Mouse (Mus musculus): Measurements from ENCODE around the gene Acot11. TPM values are rescaled to one million over a fixed set of nuclear protein-coding genes. Genes with fewer than 3 reads are reported as not detected.
"Not testable (repeated sequence)": the region's sequence is repeated elsewhere in the genome, so short reads cannot be mapped to it uniquely, and the experiment has no call there.

The Acot11 gene
- total RNA-seq, 2 experiments from 2014 or later: 19.4 to 21.1 TPM

DNA sequence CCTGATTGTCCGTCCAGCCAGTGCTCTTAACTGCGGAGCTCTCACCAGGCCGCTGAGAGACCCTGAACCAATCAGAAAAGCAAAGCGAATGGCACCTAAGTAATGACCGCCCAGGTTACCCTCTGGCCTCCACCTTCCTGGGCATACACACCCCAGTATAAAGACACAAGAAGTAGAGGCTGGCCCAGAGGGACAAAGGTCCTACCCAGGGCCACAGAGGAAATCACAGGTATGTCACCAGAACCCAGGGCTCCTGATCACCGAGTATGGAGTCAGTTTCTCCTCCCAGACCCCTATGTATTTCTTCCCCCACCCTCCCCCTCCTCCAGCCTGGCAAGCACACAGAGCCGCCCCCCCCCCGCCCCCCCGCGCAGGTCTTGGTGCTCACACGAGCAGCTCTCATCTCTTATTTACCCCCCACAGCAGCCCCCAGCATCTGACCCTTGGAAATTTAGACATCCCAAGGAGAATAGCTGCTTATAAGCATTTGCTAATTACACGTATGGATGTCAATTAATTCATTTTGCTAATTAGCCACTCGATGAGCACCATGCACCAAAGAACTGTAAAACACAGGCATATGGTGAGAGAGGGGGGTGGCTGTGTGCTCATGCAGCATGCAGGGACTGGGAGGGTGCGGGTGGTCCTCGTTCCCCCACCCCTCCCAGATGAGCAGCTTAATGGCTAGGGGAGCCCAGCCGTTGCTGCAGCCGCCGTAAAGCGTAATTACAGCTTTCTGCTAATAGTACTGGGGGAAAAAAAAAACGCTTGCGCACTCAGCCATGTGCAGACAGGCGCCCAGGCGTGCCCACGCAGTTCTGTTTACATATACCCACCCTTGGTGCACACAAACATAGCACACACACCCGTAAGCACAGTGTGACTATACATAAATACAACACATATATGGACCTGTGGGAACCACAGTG, 10.9 kb upstream of the Acot11 start:
- peak in 1 of 2 experiments; percentile 45 for DNase-seq (ENCODE audit: low spot score in 2 of 2)

DNA sequence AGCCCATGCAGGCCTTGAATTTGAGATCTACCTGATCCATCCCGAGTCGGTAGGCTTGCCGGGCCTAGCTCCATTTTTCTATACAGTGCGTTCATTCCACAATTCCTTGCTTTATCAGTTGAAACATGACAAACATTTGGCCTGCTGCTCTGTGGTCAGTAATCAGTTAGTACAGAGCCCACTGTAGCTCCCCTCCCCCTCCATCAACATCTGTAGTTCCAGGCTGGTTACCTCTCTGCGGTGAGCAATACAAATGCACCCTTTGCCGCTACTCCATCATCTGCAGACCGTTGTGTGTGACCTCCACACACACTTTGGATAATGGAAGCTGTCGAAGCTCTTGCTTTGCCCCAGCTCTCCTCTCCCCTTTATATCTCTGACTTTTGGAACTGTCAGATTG, 6.4 kb upstream of the Acot11 start:
- DNase-seq (ENCODE audit: low spot score in 2 of 2): no peak

DNA sequence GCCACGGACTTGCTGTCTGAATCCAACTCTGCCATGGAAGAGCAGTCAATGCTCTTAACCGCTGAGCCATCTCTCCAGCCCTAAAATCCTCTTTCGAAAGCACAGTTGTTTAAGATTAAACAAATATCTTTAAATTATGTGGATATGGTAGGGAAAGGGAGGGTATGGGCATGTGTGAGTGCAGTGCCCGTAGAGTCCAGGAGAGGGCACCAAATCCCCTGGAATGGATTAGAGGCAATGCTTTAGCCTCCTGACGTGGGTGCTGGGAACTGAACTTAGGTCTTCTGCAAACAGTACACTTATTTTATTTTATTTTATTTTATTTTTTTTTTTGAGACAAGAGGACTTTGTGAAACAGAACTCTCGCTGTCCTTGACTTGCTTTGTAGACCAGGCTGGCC, 5.2 kb upstream of the Acot11 start:
- DNase-seq (ENCODE audit: low spot score in 2 of 2): no peak

DNA sequence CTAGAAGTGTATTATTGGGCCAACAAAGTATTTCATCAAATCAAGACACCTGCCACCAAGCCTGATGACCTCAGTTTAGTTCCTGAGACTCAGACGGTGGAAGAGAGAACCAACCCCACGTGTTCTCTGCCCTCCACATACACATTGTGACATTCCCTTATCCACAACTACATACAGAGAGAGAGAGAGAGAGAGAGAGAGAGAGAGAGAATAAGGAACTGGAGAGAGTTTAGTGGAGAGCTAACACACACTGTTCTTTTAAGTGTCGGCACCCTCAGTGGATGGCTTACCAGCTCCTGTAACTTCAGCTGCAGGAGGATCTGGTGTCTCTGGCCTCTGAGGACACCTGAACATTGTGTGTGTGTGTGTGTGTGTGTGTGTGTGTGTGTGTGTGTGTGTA, 2.5 kb upstream of the Acot11 start:
- DNase-seq (ENCODE audit: low spot score in 2 of 2): no peak

DNA sequence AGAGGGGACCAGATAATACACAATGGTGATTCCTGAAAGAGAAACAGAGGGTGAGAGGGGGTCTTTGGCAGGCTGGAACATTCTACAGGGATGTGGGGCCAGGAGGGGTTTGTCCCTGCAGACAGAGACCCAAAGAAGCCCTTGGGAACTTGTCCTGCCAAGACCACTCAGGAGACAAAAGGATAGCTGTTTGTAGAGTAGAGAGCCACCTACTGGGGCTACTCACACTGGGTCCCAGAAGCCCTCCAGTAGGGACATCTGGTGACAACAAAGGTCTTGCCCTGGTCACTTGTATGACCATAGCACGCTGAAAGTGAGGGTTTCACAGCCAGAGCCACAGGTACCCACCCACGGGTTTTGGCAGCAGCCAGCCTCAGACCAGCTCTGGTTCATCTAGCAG, 1.1 kb upstream of the Acot11 start:
- no peak for DNase-seq (ENCODE audit: low spot score in 2 of 2)

DNA sequence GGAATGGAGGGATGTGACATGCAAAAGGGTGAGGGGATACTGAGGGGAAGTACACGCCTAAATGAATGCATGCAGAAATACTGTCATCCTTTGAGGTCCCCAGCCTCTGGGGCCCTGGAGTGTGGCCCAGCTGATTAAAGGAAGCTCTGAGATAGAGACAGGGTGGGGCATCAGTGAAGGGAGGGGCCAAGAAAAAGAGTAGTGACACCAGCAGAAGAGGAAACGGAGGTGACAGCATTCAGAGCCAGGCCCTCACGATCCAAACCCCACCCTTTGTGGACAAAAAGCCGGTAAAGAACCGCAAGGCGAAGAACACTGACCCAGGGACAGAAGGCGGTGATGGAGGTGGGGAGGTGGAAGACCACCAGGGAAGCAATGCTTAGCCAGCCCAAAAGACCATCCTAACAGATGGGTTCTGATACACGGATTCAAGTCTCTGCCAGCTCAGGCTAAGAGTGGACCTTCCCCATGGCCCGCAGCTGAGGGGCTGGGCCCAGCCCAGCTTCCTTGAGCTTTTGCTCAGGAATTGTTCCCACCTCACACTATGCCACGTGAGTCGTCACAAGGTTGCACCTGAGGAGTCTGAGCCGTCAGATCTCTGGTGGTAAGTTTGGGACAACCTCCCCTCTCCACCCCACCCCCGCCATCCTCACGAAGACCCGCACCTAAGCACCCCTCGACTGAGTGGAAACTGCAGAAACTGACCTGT, 443 bp downstream of the Acot11 start:
- DNase-seq (ENCODE audit: low spot score in 2 of 2): no peak

DNA sequence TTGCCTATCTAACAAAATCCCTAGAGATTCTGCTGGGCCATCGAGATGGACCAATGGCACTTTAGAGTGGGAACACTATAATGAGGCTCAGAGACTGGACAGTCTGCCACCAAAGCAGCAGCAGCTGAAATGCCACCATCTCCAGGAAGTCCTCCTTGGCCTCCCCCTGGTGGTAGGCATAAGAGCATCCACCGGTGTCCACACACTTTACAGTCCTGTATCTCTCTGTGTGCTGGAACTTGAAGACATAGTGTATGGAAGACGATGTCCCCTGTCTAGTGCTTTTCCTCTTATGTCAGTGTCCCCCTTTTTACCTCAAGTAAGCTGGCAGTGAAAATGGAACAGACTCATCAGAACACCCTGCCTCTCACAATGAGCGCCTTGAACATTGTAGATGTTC, 1.0 kb downstream of the Acot11 start:
- no peak for DNase-seq (ENCODE audit: low spot score in 2 of 2)

DNA sequence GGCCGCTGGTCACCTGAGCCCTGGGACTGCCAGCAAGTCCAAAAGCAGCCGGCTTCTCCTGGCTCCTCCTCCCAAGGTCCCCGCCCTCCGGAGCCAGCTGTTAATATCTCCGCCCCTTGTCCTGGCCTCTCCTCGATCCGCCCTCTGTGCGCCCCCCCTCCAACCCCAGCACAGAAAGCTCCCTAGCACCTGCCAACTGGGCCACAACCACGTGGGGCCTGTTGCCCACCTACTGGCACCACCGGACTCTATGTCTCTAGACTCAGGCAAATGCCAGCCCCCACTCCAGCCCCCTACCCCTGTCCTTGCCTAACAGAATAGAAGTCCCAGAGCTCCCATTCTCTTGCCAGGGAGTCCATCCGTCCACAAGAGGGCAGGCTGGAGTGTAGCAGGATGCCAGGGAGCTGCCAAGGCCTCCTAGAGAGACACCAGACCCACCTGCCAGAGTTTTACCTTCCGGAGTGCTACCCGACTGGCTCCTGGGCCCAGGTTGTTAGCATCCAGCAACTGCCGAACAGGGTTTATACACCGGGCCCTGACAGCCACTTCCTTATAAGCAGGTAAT, 4.9 kb downstream of the Acot11 start:
- peak; percentile 80 to 86 for DNase-seq (ENCODE audit: low spot score in 2 of 2)

DNA sequence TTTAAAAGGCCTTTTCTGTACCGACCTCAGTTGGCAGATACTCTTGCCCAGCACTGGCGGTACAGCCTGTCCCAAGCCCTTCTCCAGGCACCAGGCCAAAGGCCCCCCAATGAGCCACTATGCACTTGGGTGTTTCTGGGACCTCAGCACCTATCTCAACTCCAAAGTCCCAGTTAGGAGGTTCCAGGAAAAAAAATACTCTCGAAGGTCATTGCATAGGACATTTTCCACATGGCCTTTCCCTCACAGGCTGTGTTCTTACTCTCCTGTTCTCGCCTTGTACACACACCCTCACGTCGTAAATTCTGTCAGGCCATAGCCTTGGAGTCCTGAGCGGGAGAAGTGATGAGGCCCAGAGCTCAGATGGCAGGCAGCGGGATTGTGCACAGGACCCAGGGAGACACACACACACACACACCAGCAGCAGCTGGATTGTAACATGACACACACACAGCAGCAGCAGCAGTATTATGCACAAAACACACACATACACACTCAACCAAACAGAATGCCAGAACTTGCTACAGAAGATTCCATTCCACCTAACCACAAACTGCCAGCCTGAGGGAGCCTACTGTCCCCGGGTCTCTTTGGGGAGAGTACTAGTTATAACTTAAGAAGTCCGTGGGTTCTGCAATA, 5.8 kb downstream of the Acot11 start:
- DNase-seq (ENCODE audit: low spot score in 2 of 2): peak; percentile 53 to 59

DNA sequence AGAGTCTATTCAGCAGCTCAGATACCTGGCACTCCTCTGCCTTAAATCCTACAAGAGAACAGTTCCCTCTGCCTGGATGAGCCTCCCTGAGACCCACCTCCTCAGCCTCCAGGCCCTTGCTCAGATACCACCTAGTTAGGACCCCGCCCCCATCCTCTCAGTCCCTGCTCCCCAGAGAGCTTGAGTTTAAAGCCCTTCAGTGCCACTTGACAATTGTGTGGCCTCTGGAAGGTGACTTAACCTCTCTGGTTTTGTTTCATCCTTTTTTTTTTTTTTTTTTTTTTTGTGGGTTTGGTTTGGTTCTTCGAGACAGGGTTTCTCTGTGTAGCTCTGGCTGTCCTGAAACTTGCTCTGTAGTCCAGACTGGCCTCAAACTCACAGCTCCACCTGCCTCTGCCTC, 9.5 kb downstream of the Acot11 start:
- no peak for DNase-seq (ENCODE audit: low spot score in 2 of 2)

DNA sequence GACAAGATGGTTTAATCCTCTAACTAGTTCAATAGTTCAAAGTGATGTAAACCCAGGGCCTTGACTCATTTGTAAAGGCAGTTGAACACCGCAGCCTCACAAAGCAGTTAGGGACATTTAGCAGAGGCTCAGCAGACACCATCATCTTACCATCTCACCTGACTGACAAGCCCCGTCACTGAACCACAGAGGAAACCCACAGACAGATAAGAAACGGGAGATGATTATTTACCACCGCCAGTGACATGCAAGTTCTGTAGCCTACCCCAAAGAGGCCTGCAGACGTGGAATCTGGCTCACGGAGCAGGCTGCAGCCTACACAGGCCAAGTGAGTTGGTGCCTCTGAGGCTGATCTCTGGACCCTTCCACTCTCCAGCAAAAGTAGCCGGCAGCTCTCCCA, 10.6 kb downstream of the Acot11 start:
- DNase-seq (ENCODE audit: low spot score in 2 of 2): no peak

DNA sequence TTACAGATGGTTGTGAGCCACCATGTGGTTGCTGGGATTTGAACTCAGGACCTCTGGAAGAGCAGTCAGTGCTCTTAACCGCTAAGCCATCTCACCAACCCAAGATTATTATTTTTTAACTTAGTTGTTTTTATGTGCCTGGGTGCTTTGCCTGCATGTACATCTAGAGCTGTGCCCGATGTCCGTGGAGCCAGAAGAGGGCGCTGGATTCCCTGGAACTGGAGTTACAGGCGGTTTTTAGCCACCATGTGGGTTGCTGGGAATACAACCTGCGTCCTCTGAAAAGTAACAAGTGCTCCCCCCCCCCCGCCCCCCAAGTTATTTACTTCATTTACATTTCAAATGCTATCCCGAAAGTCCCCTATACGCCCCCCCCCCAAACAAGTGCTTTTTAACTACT, 11.0 kb downstream of the Acot11 start:
- not testable (repeated sequence) for DNase-seq (ENCODE audit: low spot score in 2 of 2)

DNA sequence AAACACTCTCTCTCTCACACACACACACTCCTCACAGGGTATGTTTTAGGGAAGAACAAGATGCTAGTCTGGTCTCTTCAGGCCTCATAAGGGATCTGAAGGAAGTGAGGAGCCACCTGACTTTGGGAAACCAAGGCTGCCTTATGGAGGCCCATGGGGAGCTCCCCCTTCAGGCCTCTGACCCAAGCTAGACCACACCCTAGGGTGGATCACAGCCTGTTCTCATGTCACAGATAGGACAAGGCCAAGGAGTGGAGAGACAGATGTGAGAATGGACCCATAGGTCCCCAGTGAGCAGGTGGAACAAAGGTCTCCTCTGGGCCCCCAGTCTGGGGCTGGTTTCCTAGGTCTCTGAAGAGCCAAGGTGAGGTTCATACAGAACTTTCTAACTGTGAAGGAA, 12.5 kb downstream of the Acot11 start:
- no peak for DNase-seq (ENCODE audit: low spot score in 2 of 2)

DNA sequence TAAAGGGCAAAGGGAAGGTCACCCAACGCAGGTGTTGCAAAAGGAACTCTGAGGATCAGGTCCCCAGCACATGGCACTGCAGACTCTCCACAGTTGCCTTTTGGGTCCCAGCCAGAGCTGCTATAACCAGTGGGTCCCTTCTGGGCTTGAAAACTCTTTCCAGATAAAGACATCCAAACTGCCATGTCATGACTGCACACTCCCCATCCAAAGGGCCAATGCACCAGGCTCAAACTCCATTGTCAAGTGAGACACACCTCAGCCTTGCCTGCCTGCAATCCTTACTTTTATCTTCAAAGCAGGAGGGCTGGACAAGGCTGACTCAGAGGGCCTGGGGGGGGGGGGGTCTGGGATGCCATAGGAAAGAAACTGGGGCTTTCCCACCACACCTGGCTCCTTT, 13.9 kb downstream of the Acot11 start:
- no peak for DNase-seq (ENCODE audit: low spot score in 2 of 2)

DNA sequence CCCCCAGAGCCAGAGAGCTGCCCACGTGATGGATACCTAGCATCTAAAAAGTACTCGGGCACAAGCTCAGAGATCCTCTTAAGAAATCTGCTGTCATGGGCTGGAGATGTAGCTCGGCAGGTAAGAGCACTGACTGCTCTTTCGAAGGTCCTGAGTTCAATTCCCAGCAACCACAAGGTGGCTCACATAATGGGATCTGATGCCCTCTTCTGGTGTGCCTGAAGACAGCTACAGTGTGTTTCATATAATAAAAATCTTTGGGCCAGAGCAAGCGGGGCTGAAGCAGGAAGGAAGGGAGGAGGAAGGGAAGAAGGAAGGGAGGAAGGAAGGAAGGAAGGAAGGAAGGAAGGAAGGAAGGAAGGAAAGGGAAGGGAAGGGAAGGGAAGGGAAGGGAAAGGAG, 14.6 kb downstream of the Acot11 start:
- not testable (repeated sequence) for DNase-seq (ENCODE audit: low spot score in 2 of 2)

DNA sequence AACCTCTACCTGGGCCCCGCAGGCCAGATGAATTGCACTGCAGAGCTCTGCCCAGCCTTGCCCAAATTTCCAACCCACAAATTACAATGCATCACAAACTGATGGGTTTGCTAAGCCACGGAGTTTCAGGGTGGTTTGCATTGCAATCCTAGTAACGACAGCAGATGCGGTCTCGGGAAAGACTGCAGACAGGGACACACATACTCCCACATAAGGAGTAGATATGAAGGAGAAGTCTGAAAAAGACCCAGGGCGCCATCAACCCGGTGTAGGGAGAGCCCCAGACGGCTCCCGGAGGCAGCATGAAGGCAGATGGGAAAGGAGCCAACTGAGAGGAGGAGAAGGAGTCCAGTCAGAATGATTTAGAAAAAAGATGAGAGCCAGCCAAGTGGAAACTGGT, 15.1 kb downstream of the Acot11 start:
- DNase-seq (ENCODE audit: low spot score in 2 of 2): no peak

DNA sequence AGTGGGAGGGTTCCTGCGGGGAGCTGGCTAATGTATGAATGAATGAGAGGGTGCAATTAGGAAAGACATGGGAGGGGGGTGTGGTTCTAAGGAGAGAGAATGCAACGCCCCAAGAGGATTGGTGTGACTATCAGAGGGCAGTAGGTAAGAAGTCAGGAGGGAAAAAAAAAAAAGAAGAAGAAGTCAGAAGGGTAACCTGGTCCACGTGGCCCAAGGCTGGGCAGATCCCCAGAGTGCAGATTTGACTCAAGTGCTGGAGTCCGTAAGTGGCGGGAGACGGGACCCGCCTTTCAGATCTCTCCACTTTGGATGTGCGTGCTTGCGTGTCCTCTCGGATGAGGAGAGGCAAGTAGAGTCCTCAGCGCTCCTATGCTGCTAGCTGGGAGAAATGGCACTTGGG, 16.2 kb downstream of the Acot11 start:
- DNase-seq (ENCODE audit: low spot score in 2 of 2): no peak

DNA sequence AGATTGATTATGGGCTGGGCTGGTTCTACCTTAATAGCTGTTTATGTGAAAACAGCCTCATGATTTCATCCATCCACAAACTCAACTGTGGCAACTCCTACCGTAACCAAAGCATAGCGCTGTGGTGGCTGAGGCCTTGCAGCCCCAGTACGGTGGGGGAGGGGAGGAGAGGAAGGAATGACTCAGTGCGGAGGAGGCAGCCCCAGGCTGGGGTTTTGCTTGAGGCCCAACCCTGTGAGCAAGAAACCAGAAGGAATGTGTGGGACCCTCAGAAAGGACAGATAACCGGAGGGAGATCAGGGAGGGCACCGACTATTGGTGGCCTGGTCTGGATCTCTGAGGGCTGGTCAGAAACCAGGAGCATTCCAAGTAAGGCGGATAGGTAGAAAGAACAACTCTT, 17.0 kb downstream of the Acot11 start:
- DNase-seq (ENCODE audit: low spot score in 2 of 2): no peak

DNA sequence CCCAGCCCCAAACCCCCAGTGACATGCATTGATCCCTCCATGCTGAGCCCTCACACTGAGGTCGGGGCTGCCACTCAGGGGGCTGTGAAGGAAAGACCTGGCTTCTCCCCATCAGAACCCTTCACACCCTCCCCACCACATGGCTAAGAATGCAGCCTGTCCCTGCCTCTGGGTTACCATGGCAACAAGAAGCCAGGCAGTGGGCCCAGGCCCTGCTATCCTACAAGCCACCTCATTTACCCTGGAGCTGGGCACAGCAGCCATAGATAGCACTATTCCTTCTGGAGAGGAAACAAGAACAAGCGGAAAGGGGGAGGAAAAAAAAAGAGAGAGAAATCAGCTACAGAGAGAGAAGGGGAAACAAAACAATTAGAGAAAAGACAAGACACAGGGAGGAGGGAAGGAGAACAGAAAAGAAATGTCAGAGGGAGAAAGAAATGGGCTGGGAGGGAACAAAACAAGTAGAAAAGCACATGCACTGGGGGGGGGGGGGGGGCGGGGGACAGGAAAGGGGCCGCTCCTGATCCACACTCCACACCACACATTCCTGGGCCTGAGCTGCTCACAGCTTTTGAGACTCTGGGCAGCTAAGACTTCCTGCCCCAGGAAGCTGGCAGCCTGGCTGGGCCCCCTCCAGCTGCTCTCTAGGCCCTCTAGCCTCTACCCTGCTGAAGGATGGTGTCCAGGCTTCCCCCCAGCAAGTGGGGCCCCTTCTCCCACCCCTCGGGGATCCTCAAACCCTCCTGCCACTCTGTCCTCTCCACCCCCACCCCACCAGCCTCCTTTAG, 18.9 kb downstream of the Acot11 start:
- peak; percentile 73 to 77 for DNase-seq (ENCODE audit: low spot score in 2 of 2)

DNA sequence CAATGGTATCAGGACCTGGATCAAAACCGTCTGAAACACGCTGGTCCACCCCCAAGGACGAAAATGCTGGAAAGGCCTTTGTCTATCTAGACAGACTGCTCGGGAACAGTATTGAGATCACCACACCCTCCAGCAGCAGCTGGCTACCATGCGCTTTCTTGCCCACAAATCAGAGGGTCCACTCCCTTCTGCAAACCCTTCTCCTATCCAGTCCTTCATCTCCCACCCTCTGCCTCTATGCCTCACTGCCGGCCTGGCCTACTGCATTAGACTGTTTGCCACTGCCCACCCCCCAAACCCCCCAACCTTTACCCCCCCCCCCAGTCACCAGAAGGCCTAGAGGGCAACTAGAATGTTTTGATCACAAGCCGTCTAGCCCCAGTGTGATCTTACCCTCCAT, 19.5 kb downstream of the Acot11 start:
- no peak for DNase-seq (ENCODE audit: low spot score in 2 of 2)

DNA sequence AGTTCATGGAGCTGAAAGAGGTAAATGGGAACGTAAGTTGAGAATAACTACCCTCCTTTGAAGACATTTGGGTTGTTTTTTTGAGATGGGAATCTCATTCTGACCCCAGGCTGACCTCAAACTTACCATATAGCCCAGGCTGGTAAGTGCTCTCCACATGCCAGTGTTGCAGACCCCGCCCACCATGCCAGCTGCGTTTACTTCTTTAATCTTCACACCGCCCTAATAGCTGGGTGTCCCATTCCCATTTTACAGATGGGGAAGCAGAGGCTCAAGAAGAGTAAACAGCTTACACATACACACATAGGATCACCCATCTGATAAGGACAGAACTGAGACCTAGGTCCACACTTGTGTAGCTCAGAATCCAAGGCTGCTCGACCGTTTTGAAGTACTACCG, 20.0 kb downstream of the Acot11 start:
- DNase-seq (ENCODE audit: low spot score in 2 of 2): no peak

All from layer of hippocampus, postnatal 10 days (tissue).